Mouse (Mus musculus) embryo, embryonic 11 days (tissue): ENCODE data around the gene Lrrc4c.
A peak's percentile ranks its signal among the peaks of the same experiment; 100 is the strongest.

ENCODE experiments used
- DNase-seq: peaks from one replicate; pipeline ENCODE4 v3.0.0-alpha.2; 2015

The Lrrc4c gene

DNA sequence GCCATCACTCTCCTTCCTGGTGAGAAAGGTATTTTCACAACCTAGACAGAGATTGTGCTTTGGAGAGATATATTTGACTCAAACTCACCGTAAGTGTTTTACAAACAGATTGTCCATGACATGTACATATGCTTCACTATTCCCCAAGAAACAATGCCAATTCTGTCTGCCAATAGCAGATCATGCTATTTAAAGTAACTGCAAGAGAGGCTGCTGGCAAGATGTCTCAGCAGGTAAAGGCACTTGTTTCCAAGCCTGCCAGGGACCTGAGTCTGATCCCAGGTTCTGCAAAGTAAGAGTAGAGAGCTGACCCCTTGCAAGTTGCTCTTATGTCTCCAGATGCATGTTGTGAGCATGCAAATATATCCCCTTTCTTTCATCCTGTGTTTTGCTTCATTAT, 558.1 kb downstream of the Lrrc4c start:
- DNase-seq, result no peak

DNA sequence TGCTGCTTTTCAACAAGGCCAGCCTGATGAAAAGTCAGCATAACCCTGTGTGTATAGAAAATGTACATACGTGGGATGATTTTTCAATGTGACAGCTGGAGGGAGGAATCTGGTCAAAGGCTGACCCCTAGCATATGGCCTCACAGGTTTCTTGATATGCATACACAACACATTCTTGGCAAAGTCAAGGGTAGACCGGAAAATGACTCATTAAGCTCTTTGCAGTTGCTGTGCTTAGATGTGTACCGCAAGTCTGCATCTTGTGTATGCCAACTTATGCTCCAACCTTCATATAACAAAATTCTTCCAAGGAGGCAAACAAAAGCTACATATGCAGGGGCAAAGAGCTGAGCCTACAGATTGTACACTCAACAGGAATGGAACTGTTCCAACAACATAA, 631.6 kb downstream of the Lrrc4c start:
- no peak for DNase-seq

DNA sequence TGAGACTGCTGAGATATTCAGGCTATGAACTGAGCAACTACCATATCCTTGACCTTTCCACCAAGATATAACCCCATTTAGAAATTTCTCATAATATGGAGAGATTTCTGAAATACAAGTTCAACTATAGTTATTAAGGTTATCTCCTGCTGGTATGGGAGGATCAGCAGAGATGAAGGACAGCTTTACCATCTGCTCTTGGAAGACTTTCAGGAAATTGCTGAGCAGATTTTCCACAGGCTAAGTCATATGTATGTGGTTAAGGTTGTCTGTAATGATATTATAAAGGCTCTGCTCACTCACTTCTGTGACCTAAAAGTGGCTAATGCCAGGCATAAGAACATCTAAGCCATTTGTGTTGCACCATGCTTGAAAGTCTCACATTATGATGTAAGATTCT, 681.6 kb downstream of the Lrrc4c start:
- DNase-seq, result no peak

DNA sequence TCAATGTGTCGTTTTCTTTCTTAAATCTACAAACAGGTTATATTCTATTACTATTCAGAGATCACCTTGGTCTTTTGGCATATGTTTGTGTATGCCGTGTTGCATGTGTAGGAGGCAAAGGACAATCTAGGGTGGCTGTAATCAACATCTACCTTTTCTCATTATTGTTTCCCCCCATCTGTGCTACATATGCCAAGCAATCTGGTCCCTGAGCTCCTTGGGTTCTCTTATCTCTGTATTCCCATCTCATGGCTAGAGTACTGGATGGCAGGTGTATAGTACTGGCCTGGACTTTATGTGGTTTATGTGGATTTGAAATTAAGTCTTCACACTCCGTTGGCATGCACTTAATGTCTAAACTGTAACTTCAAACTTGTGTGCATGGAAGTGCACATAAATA, 700.4 kb downstream of the Lrrc4c start:
- no peak for DNase-seq

DNA sequence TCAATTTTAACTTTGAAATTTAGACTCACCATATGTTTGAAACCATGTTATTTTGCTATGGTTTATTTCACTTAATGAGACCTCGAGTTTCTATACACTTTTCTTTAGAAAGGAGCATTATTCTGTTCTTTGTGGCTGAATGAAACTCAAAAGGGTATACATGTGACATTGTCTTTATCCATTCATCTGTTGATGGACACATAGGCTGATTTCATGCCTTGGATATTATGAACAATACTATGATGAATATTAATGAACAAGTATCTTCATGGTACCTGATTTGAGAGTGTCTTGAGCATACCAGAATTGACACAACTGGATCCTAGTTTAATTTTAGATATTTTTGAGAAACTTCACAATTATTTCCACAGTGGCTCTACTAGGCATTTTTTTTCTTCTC, 709.0 kb downstream of the Lrrc4c start:
- no peak for DNase-seq

DNA sequence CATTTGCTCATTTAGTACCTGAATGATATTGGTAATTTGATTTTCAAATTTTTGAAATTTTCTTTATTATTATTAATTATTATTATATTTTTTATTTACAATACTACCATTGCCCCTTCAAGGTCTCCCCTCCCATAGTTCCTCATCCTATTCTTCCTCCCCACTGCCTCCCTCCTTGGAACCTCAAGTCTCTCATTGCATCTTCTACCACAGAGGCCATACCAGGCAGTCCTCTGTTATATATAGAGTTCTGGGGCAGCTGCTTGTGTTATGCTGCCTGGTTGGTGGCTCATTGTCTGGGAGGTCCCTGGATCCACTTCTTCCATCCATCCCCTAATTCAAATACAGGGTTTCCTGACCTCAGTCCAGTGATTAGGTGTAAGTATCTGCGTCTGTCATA, 709.6 kb downstream of the Lrrc4c start:
- DNase-seq, result no peak

DNA sequence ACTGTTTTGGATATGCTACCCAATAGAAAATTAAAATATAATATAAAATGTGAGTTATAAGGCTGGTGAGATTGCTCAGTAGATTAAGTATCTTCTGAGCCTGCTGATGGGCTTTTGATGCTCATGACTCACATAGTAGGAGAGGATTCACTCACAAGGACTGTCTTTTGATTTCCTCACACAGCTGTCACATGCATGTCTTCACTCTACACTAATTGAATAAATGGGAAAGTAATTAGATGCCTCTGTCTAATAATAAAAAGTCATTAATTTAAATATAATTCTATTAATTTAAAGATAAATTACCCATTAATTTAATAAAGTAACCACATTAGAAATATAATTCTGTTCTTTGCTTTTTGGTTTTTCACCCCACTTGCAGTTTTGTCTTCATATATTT, 718.4 kb downstream of the Lrrc4c start:
- DNase-seq, result no peak

DNA sequence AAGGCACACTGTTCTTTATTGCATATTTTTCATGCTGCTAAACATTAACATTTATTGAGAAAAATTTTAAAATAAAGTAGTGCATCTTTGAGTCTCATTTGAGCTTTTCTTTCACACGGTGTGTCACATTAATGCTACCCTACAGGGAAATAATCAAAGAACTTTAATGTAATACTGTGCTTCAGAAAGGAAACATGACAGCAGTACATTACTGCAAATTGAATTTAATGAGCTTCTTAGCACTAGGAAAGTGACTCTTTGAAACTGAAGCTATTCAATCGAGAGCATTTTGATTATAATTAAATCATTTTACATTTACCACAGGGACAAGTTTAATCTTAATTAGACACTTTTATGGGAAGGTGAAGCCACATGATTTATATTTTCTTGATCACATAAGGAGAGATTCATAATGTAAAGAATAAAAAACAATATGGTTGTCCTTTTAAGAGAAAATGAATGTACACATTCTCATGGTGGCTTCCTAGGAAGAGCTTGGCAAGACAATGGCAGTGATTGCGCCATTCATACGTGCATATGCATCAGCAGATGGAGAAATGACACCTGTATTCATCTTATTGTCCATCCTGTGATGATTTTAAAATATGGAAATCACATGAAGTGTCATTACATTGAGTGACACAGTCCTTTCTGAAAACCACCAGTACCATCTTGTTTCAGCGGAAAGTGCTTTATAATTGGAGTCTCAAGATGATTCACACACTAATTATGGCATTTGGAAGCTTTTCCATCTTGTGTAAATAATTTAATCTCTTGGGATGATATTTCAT, 719.2 kb downstream of the Lrrc4c start:
- DNase-seq, result no peak

DNA sequence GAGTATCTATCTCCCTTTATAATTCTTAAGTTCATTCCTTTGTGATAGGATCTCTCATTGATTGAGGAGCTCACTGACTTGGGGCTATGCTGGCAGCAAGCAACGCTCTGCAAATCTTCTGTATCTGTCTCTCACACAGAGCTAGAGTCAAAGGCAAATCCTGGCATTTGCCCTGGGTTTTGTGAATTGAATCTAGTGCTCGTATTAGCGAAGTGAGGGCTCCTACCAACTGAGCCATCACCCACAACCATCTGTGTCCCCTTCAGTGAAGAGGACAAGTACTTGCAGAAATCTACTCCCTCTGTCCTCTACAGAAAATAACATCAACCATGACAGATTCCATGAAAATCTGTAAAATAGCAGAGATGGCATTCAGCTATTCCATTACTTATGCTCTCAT, 726.0 kb downstream of the Lrrc4c start:
- no peak for DNase-seq

DNA sequence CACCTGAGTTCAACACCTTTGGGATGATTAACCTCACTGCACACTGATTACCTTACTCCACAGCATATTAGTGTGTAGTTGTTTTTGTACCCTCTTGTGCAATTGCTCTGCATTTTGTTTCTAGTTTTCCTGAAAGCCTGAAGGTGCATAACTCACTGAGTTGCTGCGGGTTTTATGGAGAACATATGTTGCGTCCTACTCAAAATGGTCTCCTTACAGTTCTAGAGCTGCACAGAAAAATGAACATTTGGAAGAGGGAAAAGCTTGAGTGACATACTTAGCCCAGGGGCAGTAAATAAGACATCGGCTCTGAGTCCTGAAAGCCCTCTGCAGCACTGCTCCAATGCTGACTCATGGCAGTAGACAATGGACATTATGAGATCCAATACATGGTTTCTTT, 727.7 kb downstream of the Lrrc4c start:
- no peak for DNase-seq

DNA sequence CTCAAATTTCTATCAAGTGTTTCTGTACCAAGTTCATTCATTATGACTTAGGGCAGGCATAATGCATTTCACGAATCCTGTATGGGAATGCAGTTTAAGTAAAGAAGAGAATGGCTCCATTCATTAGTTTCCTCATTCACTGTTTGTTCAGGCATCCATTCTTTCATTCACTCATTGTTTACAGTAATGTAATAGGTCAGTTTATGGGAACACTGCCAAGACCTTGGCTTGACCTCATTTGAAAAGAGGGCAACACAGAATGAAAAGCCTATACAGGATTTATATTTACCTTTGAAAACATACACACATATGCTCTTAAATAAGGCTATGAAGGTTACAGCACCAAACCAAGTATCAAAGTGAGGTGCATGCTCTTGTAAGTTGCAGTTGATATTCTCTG, 762.2 kb downstream of the Lrrc4c start:
- peak; percentile 5 for DNase-seq

DNA sequence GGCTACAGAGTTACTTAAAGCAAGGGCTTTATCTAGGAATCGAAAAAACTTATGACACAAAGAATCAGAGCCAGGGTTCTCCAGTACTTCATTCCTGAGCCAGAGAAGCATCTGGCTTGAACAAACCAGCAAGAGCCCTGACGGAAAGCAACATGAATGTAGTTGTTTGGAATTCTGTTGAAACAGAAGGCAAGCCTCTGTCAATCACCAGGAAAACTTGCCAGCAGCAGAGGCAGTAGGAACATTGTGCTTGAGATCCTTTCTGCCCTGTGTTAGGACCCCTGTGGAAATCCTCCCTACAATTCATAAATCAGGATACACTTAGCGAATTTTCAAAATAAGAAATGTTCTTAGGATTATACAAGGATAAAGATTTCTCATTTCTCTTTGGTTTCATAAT, 780.0 kb downstream of the Lrrc4c start:
- DNase-seq, result peak; percentile 2

DNA sequence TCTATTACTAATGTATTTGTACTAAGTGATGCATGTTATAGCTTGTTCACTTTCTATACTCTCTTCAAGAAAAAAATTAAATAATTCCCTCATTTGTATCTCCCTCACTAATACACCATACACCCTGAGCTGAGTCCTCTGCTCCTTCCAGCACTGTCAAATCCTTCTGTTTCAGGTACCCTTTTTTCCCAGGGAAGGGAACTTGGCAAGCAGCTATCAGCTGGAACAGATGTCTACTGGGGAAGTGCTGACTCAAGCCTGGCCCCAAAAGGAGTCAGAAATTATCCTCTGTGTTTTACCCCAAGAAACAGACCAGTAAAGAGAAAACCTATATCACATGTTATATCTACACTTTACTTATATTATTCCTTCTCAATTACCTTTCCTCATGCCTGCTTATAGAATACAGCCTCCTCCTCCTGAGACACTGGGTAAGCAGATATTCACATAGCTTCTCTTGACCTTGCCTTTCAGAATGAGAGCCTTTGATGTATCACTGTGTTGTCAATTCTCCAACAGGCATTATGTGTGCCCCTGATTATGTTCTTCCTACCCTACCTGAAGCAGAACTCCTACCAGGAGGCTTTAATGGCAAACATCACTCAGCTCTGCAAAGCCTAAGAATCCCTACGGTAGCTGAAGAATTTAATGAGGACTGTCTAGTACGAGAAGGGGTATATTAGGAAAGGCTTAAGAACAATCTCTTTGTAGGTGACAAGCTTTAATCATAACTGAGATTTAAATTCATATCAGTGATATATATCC, 785.6 kb downstream of the Lrrc4c start:
- no peak for DNase-seq

DNA sequence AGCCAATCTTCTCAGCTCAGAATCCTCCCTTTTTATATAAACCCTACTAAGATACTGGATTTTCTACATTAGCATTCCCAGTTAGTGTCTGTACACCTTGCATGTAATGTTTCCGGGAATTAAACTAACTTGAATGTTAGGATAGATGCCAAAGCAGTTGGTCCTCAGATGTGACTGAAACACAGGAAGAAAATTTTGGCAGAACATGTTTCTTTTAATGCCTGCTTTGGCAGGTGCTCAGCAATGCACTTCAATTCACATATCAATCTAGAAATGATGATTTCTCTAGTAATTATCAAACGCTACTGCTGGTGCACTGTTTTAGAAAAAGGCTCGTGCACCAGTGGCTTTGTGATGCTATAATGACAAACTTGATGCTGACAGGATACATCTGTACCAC, 806.3 kb downstream of the Lrrc4c start:
- no peak for DNase-seq

DNA sequence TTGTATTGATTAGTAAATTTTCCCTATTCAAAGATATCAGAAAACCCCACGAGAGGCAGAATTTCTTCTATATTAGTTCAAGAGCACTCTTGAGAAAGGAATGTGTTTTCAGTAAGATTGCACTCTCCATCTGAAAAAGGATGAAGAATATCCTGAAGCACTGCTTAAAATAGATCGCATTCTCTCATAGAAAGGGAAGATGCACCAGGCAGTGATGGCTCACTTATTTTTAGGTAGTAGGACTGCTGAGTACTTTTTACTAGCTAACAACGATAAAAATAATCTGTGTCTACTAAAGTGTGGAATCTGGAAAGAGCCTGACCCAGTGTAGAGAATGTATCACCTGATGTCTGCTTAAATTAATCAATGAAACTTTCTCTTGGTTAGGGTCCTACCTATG, 820.5 kb downstream of the Lrrc4c start:
- DNase-seq, result no peak

DNA sequence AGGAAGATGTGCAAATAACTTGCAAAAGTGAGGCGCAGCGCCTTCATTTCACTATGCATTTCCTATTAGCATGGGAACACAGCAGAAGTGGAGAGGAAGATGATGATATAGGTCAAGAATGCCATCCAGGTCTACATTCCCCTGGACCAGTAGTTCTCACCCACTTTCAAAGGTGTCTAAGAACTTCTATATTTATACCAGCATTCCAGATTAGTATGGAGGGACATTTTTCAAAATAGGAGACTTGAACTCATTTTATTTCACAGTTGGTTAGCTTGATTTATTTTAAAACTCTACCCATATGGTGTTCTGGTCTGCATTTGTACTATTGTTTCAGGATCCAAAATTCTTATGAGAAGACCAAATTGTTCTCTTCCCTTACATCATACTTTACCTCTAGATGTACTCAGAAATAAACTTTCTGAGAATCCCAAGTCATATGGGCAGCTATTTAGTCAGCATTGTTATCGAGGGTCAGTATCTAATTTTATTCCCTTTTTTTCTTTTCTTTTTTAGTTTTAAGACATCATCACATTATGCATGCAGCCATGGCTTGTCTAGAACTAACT, 833.7 kb downstream of the Lrrc4c start:
- DNase-seq, result no peak

DNA sequence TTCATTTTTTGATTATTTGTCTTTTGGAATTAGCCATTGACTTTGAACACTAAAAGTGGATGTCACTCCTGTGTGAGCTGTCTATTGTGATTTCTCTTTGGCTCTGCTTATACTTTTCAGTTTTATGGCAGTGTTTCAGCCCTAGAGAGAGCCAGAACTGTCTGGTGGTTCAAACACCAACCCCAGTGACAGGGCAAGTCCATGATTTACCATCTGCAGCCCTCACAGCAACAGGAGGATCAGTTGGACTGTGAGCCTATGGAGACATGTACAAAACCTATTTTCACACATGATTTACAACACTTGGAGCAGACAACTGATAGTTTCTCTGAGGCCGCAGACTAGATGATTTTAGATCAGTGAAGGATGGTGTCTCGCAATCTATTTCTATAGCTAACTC, 847.8 kb downstream of the Lrrc4c start:
- DNase-seq, result no peak

DNA sequence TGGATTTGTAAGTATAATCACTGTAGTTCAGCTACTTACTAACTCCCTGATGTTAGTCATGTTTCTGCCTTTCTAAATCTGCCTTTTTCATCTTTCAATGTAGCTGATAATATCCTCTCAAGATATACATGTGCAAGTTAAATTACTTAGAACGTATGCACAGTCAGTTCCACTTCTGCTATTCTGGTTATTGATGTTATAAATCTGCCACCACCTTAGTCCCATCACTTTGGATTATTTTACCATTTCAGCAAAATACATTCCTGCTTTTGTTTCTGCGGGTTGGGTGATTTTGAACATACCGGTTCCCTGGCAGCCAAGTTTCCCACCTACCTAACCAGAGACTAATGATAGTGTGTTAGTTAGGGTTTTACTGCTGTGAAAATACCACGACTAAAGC, 860.4 kb downstream of the Lrrc4c start:
- no peak for DNase-seq

DNA sequence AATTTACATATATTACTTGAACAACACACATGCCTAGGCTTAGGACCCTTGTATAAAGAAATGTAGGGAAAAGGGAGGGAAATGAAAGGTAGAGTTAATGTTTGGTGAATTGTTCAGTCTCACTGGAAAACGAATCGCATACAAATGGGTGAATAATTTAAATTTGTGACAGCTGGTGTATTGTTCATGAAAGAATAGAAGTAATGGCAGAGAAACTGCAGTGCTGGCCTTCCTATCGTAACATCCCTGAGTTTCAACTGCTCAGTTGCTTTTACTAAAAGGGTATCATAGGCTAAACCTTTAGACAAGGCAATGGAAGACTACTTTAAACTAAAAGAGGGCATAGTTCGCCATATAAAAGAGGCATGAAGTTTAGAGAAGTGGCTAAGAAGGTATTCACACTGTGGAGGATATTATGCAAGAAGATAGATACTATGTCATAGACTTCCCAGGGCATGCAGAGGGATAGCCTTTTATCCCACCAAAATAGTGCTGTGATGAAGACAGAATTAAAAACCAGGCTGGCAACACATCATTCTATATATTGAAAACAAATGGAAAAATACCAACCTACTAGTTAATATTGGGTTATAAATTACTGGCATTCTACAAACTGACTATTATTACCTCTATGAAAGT, 879.1 kb downstream of the Lrrc4c start:
- peak; percentile 22 for DNase-seq

DNA sequence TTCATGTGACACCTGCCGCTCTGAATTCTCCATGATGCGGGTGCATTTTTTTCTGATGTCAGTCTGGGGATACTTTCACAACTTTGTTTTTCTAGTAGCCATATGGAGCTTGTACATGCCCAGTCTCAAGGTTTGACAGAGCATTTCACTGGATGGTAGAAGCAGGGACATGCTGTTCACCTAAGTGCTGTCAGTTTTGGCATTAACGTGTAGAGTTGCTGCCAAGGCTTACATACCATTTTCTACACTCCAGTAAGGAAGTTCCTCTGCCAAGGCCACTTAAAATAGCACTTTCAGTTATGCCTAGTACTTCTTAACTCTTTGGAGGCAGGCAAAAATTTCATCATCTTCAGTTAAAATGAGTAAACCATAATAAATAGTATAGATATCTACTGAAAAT, 915.0 kb downstream of the Lrrc4c start:
- no peak for DNase-seq

DNA sequence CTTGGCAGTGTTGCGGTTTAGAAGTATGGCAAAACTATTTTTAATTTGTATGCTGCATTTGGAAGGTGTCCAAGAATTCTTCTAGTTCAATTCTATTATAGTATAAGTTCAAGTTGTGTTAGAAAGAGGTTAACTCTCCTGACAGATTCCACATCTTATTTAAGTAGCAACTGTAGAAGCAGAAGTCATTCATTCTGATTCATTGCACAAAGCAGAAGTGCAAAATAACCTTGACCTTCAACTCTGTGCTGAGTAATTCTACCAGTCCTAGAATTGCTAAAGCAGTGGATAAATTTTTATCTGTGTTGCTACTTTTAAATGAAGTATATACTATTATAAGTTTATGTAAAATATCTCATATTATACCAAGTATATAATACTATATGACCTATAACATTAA, 916.1 kb downstream of the Lrrc4c start:
- DNase-seq, result no peak

DNA sequence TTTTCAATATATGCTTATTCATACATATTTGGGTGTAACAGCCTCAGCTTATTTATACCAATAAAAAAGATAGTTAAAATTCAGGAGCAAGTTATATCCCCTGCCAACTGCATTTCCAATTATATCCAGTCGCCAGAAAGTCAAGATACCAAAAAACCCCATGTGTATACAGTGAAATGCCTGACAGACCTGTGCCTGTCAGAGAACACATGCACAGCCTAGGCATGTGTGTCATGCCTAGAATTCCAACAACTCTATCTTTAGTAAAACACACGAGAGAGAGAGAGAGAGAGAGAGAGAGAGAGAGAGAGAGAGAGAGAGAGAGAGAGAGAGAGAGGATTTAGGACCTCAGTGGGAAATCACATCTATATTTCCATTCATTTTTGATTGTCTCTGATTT, 956.7 kb downstream of the Lrrc4c start:
- DNase-seq, result no peak

DNA sequence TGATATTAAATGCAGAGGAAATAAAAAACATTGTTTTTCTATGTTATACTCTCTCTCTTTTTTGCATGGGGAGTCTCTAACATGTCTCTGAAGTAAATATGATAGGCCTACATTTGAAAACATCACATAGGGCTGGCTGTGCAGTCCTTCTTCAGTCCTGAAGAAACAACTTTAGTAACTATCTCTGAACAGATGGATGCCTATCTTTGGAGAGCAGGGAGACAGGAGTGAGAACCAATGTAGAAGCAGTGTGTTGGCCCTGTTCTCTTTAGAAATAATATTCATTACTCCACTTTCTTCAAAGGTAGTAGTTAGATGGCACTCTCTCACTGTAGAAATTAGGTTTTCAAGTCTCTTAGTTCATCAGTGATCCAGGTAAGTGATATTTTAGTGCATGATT, 967.0 kb downstream of the Lrrc4c start:
- DNase-seq, result no peak

DNA sequence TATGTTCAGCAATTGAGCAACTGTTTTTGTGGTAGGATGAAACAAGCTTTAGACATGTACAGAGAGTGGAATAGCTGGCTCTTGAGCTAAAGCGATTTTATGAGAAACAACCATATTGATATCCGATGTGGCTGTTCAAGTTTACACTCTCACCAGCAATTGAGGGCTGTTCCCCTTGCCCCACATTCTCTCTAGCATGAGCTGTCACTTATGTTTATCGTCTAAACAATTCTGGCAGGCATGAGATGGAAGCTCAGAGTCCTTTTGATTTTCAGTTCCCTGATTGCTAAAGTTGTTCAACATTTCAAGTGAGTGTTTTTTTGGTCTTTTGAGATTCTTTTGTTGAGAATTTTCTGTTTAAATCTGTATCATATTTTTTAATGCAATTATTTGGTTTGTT, 976.2 kb downstream of the Lrrc4c start:
- no peak for DNase-seq
